In genomic region chr17:30301338-30301737, GRCm38 (mm10) we compare ENCODE assay signal across 14 mouse cellular contexts.
DNase-seq lines count a peak whose midpoint lies in the region; ATAC-seq and TF ChIP-seq lines count a peak whose summit lies in the region.
"Had no signal": no experiment of that assay in that cellular context is flagged by ENCODE, and none has a peak within 500 bp of the region (broad histone marks: within the 10 kb centered on the region; RNA-seq: fewer than 3 reads in every experiment).

No protein-coding gene starts in this region.

- peaks cover 15% of the 10 kb centered on the region for H3K4me1 ChIP-seq in hindbrain, embryonic 14.5 days (replicated peaks; ENCODE audit: control insufficient read depth, insufficient read depth, low read length)
- H3K4me1 ChIP-seq: embryonic facial prominence, embryonic 13.5 days; lung, embryonic 15.5 days had no signal

- no peak overlapping the region for H3K4me2 ChIP-seq in hindbrain, embryonic 14.5 days (replicated peaks)
- H3K4me2 ChIP-seq: embryonic facial prominence, embryonic 13.5 days; limb, embryonic 12.5 days; lung, embryonic 15.5 days had no signal

- peak; percentile 14 to 27 for DNase-seq in heart, adult 18-20 months
- DNase-seq in heart, postnatal 25 days (ENCODE audit: low spot score) = no peak
- peak in 1 of 2 experiments; percentile 61 for DNase-seq in layer of hippocampus, adult 2 months (ENCODE audit: low spot score in 2 of 2)
- no peak for DNase-seq in layer of hippocampus, adult 11-12 months (ENCODE audit: low spot score)
- DNase-seq in brain, adult 2 months (ENCODE audit: low read depth, low spot score) = peak; percentile 55
- DNase-seq in hindbrain, embryonic 14.5 days (ENCODE audit: low spot score) = peak; percentile 52
- DNase-seq in thymus, postnatal 0 days (ENCODE audit: low spot score) = no peak
- DNase-seq: adrenal gland, adult 8-10 months; heart, adult 11 months had no signal

- no peaks in the 10 kb centered on the region for H3K9me3 ChIP-seq in hindbrain, embryonic 14.5 days (ENCODE audit: control insufficient read depth, low read length)
- H3K9me3 ChIP-seq: embryonic facial prominence, embryonic 13.5 days; limb, embryonic 12.5 days; lung, embryonic 15.5 days had no signal

- peak; percentile 63 for TF ChIP-seq CTCF in layer of hippocampus, adult 2 months (conservative IDR thresholded peaks at IDR 0.05)

- H3K9ac ChIP-seq in hindbrain, embryonic 14.5 days = no peak overlapping the region
- H3K9ac ChIP-seq: embryonic facial prominence, embryonic 13.5 days; limb, embryonic 12.5 days; lung, embryonic 15.5 days had no signal

- H3K27me3 ChIP-seq in hindbrain, embryonic 14.5 days (ENCODE audit: control insufficient read depth, insufficient read depth, low read length) = no peaks in the 10 kb centered on the region
- H3K27me3 ChIP-seq: CH12.LX; embryonic facial prominence, embryonic 13.5 days; limb, embryonic 12.5 days; lung, embryonic 15.5 days; Patski had no signal

- peak overlapping the region; percentile 57 for H3K27ac ChIP-seq in layer of hippocampus, adult 2 months
- H3K27ac ChIP-seq in hindbrain, embryonic 14.5 days = no peak overlapping the region
- H3K27ac ChIP-seq: embryonic facial prominence, embryonic 13.5 days; limb, embryonic 12.5 days; lung, embryonic 15.5 days had no signal

- H3K36me3 ChIP-seq in hindbrain, embryonic 14.5 days (replicated peaks; ENCODE audit: control insufficient read depth, insufficient read depth) = 0 out of 2 replicates have a peak, but pooled peaks cover 5% of the 10 kb centered on the region
- H3K36me3 ChIP-seq: lung, embryonic 15.5 days had no signal

- intact Hi-C loops in heart, postnatal 25 days (cut with DNase I) = no loop called here

- no peak overlapping the region for H3K4me3 ChIP-seq in layer of hippocampus, adult 2 months
- no peak overlapping the region for H3K4me3 ChIP-seq in hindbrain, embryonic 14.5 days (replicated peaks; ENCODE audit: low read length)
- H3K4me3 ChIP-seq: embryonic facial prominence, embryonic 13.5 days; limb, embryonic 12.5 days; lung, embryonic 15.5 days had no signal

- no peak for ATAC-seq in hindbrain, embryonic 14.5 days (ENCODE audit: low FRiP score)
- ATAC-seq: Patski had no signal

- WGBS in hindbrain, embryonic 14.5 days = 44% methylated on average over 2 of the region's 2 CpGs

Comparison
In these comparisons a context has a peak if more than half of its experiments do, and no peak if none do; other contexts are left out.
1. DNase-seq: peak in heart, adult 18-20 months (2 of 2), brain, adult 2 months (single experiment) and hindbrain, embryonic 14.5 days (single experiment); none in heart, postnatal 25 days (single experiment), layer of hippocampus, adult 11-12 months (single experiment) and thymus, postnatal 0 days (single experiment).